Mouse (Mus musculus) adrenal gland, adult 8-10 months (tissue): Measurements from ENCODE around the gene Chst15. TPM values are rescaled to one million over a fixed set of nuclear protein-coding genes. Genes with fewer than 3 reads are reported as not detected.

Source experiments
- DNase-seq: peaks from one replicate; pipeline ENCODE4 v3.0.0; 2022
- total RNA-seq, 4 experiments: library from RNA; stranded (reverse); gene quantifications; 2 replicates each; pipeline ENCODE4 v1.2.4; 2022

Gene Chst15
- total RNA-seq, 4 experiments from 2014 or later, result 43.2 to 63.6 (median 51.2) TPM

DNA sequence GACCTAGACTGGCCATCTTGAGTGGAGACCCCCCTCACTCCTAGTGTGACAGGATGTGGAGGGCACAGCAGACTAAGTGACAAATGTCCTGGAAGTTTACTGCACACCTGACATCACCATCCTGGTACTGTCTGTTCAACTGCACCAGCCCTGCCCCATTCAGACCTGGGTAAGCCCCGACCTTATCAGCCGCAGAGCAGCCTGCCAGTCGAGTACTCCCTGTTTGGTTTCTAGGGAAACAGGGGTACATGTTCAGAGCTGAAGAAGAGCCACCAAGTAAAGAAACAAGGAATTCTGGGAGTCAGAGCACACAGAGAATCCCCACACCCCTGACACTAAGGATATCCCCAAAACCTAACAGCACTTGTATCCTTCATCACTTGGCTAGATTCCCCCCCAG, 55.1 kb downstream of the Chst15 start:
- DNase-seq, result no peak

DNA sequence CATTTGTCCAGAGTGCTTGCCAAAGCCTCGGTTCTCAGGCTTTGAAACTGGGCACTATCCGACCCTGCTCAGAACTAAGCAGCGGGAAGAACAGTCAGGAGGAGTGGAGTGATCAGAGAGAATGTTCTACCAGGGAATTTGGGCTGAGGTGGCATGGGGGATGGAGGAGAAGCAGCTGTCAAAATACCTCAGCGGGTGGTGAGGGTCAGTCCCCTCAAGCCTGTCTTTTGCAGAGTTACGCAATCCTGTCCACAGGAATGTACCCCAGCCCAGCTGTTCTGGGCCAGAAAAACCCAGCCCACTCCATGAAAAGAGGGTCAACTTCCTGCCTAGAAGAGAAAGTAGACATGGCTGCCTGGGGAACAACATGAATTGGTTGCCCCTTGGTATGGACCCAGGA, 56.4 kb downstream of the Chst15 start:
- DNase-seq, result no peak

DNA sequence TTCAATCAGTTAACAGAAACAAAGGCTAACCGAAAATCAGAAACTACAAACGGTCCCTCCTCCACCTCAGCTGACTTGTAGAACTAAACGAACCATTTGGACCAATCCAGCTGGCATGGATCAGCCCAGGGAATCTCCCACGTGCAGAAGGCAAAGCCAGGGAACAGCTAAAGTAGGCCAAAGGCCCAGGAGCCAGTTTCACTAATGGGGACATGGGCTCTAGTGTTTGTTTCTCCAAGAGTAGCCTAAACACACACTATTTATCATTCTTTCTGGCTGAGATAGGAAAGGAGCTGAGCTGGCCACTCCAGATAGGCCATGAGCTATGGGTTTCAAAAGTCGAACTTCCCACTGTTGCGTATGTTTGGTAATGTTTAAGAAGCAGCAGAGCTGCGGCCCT, 58.2 kb downstream of the Chst15 start:
- no peak for DNase-seq

DNA sequence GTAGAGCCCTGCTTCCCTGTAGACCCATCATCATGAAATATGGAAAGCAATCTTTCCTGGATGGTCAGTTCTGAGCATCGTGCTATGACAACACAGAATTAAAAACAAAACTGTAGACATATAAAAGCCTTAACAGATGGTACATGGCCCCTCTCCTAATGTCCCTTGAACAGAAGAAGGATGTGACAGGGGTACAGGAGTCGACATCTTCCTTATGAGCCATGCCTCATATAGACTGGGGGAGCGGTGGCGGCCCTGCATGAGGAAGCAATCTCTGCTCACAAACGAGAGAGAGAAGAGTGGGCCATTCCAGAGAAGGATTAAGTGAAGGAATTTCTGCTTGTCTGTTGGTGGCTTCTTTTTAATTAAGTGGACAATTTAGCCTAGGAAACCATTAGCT, 58.8 kb downstream of the Chst15 start:
- DNase-seq, result no peak

DNA sequence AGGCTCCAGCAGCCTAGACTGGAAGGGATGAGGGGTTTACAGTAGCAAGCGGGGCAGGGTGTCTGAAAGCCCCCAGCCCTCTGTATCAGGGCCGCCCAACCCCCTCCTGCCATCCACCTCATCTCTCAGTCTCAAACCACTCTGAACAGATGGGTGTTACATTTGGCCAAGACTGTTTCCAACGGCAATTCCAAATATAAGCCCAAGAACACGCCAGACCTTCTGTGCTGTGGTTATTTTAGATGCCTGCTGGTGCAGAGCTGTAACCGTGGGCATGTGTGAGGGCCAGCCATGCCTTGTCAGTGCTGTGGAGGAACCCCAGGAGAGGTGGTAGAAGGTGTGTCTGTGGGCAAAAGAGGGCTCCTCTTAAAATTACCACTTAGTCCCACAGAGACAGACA, 63.5 kb downstream of the Chst15 start:
- DNase-seq, result no peak

DNA sequence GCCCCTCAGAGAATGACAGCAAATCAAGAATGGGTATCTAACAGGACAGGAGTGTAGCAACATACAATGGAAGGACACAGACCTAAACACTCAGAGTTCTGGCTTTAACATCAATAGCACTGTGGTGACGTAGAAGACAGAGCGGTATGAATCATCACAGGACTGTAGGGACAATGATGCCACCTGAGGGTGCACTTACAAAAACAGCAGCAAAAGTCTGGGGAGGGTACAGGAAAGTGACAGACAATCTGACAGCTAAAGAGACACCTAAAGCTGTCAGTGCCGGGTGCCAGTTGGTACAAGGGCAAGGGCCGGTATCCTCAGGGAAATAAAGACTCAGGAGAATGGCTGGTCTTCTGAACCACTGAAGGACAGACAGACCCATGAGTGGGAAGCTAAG, 64.0 kb downstream of the Chst15 start:
- no peak for DNase-seq

DNA sequence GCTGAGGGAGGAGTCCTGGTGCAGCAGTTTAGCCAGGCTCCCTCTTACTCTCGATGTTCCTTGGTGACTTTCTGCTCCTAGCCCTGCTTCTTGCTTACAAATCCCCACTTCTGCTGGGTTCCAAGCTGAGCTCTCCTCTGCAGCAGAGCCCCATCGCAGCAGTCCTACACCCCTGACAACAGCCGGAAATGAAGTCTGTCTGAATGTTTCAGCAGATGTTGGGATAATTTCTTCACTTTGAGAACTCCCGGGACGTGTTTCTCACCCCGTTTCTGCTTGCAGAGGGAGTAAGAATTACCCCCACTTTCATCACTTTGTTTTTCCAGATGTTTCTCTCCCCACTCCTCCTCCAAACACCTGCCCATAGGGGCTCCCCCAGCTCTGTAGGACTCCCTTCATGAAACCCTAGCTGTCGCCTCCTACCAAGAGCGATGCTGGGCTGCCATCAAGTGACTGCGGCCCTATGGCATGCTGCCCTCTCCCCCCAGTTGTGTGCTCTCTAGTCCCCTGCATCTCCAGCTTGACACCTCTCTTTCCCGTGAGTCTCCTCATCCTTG, 67.4 kb downstream of the Chst15 start:
- DNase-seq, result no peak

DNA sequence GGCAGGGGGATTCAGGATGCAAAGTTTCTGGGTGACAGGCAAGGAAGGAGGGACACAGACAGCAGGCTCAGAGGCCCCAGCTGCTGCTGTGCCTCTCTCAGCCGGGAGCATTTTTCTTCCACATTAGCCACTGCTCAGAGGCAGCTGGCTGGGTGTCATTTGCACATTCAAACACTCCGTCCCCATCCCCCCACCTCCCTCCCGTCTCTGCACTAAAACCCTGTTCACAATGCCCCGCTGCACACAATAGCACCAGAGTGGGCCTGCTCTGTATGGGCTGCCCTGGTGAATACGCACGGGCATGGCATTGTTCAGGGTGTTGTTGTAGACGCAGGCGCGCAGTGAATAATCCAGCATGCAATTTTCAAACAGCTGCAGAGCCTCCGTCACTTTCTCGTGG, 69.5 kb downstream of the Chst15 start:
- no peak for DNase-seq

DNA sequence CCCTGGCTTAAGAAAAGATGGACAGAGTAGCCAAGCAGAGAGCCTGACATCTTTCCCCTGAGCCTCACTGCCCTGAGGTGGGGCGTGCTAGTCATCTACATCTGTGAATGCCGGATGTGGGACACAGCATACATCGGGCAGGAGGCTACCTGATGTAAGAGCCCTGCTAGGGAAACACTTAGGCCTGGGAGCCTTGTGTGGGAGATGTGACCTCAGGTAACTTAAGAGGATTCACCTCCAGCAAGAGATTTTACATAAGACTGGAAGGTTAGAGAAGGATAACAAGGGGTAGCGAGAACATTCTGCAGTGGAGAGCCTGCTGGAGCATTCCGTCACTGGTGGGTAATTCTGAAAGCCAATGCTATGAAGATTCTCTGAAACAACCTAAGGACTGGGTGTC, 69.9 kb downstream of the Chst15 start:
- no peak for DNase-seq

DNA sequence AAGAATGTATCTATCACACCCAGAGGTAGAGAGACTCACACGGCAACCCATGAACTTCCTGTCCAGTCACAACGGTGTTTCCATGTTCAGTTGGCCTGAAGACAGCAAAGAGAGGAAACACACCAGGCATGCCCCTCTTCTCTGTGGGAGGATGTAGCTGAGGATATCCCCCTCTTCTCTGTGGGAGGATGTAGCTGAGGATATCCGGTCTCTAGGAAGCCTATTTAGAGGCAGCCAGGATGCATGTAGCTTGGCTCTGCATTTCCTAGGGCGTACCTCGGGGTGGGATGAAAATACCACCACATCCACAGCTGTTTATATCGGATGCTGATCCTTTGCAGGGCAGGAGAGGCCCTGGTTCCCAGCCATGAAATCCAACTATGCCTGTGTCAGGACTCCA, 71.3 kb downstream of the Chst15 start:
- no peak for DNase-seq

DNA sequence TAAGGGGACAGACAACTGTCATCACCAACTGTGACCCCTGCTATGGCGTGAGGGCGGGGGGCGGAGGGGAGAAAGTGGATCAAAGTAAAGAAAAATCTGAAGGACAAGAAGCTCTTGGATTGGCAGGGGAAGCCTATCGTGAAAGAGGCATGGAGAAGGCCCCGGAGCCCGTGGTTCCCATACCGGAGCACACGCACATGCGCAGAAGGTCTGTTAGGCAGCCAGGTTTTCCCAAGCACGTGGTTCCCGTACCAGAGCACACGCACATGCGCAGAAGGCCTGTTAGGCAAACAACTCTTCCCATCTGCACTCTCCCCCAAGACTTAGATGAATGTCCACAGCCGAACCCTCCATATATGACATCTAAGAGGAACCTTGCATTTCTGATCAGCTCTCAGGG, 72.4 kb downstream of the Chst15 start:
- no peak for DNase-seq

DNA sequence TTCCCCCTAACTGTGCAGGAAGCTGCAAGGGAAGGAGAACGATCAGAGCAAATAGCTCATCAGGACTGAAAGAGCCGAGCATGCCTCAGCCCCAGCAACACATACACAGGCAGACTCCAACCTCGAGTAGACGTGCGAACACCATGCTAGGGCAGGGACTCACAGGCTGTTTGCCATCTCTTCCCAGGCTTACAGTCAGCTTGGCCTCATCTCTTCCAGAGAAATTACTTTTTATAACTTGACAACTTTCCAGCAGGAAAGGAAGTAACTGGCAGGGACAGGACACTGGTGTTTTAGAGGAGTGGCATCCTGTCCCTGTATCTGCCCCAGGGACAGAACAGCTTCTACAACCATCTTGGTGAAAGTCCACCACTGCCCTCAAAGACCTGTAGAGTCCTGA, 73.8 kb downstream of the Chst15 start:
- no peak for DNase-seq

DNA sequence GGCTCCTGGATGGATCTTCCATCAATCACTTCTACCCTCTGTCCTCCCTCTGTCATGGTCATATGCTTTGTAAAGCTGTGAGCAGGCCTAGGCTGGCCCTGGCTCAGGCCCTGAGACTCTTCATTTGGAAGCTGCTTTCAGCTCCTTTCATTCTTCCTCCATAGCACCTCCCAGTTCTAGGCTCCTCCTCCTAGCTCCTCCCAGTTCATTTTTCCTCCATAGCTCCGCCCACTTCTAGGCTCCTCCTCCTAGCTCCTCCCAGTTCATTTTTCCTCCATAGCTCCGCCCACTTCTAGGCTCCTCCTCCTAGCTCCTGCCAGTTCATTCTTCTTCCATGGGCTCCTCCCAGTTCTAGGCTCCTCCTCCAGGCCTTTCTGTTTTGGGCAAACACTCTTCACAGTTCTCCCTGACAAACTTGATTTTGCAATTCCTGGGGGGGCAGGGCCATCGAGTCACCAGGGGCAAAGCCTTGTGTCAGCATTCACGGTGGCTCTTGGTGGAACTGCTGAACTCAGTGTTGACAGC, 74.3 kb downstream of the Chst15 start:
- DNase-seq, result no peak

DNA sequence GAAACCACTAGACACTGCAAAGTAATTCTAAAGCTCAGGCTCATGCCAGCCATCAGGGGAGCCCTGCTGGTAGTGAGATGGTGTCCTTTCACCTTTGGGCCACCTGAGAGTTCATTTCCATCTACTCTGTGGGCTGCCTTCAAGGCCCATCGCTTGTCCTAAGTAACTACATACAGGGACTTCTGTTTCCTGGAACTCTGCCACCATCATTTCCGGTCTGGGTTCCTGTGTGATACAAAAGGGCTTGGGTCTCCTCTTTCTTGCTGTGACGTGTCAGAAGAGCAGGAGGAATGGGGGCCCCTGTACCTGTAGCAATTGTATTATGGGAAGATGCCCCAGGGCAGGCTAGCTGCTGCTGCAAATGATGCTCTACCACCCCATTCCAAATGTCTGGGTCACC, 78.1 kb downstream of the Chst15 start:
- DNase-seq, result no peak

DNA sequence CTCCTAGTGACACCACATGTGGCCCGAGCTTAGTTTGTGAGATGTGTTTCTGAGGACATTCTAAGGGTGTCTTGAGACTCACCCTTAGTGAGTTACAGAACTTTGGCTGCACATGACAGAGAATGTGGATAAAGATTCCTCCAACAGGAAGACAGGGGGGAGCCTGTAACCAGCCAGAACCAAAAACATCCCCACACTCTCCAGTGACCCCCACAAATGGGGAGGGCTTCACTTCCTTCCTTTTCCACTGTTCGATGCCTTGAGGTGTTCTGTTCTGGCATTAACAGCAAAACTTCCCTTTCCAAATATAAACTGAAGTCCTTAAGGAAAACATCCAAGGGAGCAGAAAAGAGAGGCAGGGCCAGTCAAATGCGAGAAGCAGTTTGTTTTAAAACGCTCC, 79.8 kb downstream of the Chst15 start:
- DNase-seq, result no peak

DNA sequence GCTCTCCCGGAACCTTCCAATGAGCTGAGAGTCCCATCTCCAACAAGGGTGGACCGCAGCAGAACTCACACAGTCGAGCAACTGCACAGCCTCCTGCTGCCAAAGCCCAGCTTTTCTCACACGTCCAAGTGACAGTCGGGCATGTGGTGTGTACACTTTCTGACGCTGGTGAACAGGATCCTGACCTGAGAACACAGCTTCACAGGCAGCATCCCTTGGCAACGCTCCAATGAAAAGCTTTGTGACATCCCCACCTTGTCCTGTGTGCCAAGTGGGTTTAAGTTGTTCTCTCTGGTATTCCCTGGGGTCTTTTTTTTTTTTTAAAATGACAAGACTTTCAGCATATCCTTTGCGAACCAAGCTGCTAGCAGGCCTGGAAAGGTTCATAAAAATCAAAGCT, 80.2 kb downstream of the Chst15 start:
- no peak for DNase-seq

DNA sequence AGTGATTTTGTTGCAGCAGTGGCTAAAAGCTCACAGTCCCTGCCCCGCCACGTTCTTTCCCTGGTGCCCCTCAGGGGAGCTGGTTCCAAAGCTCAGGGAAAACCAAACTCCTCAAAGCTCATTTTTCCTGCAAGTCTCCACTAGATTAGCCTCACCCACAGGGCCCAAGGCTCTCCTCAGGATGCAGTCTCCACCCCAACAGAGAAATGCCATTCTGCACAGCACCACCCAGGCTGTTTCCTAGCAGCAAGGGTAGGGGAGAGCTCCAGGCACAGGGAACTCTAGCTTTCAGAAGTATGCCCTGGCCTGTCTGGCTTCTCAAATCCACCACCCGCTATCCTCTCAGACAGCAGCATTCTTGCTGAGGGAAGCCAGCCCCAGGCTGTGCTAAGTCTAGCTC, 82.8 kb downstream of the Chst15 start:
- no peak for DNase-seq

DNA sequence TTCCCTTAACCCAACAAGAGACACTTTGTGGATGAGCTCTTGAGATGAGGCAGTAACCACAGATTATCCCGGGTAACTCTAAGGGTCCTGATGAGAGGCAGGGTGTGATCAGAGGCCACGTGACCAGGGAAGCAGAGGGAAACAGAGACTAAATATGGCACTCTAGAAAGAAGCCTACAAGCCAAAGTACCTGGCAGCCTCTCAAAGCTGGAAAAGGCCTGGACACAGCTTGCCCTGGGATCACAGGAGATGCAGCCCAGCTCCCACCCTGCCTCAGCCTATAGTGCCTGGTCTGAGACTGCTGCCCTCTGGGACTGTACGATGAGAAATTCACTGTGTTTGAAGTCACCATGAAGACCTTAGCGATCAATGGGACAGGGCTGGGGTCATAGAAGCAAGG, 83.3 kb downstream of the Chst15 start:
- no peak for DNase-seq

DNA sequence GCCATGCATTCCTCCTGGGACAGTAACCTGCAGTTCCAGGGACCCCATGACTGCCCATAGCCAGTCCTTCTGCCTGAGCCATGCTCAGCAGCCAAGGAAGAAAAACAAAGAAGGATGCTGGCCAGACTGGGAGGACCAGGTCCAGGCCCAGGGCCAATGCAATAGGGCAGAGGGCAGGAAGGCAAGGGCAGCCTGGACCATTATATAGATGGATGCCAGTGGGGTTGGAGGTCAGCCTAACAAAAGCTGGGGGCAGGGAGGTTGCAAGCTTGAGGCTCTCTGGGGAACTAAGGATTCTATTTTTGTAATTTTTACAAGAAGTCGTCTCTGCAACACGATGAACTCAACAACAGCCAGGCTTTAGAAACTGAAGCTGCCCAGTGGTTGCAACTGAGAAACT, 84.1 kb downstream of the Chst15 start:
- peak; percentile 65 for DNase-seq

DNA sequence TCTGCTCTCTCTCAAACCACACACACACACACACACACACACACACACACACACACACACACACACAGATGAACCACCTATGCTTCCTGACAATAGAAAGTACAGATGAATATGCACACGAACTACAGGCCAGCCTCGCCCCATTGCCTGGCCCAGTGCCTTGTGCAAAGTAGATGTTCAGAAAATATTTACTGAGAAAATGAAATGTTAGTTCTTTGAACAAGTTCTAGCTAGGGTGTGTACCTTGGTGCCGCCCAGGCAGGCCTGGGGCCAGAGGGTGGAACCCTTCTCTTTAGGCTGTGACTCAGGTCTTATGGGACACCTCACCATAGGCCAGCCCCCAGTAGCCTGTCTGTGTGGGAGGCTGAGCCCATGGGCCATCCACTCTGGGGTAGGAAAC, 85.6 kb downstream of the Chst15 start:
- no peak for DNase-seq

DNA sequence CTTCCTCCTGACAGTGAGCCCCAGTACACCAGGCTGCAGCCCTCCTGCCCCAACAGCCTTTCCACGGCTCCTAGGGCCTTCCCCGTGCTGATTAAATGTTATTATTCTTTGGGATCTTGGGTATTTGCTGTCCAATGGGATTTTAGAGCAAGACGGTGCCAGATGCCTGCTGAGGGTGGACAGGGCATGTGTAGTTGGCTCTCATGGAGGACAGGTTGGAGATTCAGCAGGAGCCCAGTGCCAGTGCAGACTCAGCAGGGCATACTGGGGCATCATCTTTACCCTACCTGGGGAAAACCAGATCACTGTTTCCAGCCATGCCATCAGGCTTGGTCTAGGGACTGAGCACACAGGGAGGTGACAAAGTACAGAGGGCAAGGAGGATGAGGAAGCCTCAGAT, 86.1 kb downstream of the Chst15 start:
- DNase-seq, result no peak

DNA sequence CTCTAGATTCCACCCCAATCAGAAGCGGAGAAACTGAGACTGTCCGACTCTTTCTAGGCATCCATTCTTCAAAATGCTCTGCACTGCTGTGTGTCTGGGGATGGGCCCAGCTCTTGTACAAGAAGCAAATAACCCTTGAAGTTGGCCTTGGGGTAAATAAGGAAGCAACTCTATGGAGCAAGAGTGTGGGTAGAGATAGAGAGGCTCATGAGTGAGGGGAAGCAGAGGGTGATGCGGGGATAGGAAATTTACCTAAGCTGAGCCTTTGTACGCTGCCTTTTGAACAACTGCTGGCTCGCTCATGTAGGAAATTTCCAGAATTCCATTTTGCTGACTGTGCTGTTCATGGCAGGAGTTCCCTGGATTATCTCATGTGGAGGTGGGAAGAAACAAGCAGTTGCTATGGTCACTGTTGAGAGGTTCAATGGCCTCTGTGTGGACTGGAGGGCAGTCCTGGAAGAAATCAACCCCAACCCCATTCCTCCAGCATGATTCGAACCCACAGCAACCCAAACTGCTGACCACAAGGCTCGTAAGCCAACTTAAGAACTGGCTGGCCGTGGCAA, 89.9 kb downstream of the Chst15 start:
- no peak for DNase-seq

DNA sequence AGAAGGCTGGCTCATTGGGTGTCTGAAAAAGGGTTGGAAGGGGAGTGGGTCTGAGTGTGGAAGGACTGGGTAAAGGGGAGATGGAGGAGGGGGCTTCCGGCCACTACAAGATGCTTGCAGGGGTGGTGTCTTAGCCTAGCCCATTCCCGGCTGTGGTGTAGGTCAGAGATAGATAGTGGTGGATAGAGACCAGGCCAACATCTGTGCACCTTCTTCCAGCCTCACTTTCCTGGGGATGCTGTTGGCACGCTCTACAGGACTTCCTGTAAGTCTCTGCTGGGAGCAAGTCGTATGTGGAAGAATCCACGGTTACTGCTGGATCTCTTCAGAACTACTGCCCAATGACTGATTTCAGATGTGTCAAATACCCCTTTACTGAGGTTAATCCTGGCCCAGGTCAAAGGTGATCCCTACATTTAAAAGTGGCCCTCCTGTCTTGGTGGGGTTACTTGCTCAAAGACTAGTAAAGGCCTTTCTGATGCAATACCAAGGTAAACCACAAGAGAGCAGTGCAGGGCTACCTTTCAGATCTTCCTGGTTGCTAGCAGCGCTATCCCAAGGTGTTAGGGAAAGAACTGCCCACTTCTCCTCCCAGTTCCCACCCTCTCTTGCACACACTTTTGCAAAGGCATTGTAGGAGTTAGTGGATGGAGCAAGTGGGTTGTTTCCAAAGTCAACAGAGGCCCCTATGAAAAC, 90.5 kb downstream of the Chst15 start:
- peak; percentile 61 for DNase-seq

DNA sequence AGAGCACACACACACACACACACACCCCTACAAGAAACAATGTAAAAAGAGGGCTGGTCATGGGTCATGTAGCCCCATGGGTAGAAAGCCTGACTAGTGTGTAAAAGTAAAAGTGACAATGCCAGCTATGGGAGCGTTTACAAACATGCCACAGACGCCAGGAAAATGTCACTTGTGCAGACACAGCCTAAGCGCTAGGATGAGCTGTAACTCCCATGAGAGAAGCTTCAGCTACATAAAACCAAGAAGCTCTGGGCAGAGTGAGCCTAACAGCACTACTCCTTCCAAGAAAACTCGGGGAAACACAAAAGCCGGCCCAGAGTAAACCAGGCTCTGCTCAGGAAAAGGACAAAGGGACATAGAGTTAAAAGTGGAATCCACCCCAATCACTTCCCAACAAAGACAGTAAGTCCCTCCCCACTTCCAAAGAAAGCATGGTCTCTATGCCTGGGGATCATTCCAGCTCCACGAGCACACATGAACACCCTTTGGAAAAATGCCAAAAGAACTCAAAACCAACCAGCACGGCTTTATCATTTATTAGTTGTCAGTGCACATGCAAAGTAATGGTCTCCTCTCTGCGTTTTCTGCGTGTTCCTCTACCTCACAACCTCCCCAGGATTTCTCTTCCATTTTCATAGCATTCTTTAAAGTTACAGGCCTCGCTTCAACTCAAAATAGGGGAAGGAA, 93.4 kb downstream of the Chst15 start:
- no peak for DNase-seq
